Mouse (Mus musculus): Measurements from ENCODE around the gene Adamtsl2. TPM values are rescaled to one million over a fixed set of nuclear protein-coding genes. Genes with fewer than 3 reads are reported as not detected.

Gene Adamtsl2
- total RNA-seq, 1 experiment = 0.36 TPM

DNA sequence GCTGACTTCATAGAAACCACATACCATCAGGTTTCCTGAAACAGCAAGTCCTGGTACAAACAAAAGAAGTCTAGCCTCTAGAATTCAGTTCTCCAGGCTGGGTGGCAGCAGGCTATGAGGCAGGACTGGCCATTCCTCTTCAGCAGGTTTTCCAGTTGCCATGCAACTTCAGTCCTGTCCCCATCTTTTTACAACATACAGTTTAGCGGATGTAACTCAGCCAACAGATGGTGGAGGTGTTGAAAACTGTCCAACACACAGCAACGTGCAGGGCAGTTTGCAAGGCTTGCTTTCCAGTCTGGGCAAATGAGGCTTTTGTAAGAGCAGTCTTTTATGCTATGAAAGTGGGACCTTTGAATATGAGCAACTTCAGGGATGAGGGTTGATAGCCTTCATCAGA is 65.8 kb downstream of the Adamtsl2 start:
- no peaks in the 10 kb centered on the region for H3K9me3 ChIP-seq (ENCODE audit: control insufficient read depth, insufficient read depth, low read depth, low read length)
- no peaks in the 10 kb centered on the region for H3K36me3 ChIP-seq (ENCODE audit: control insufficient read depth, insufficient read depth, low read length, poor library complexity, severe bottlenecking)
- no peak overlapping the region for H3K4me3 ChIP-seq (ENCODE audit: insufficient read depth in 1 of 2, low read depth in 1 of 2, low read length in 2 of 2, poor library complexity in 1 of 2, severe bottlenecking in 1 of 2)
- peaks cover 0 to 2% of the 10 kb centered on the region in 2 experiments; a peak in 1 of 4 replicates for H3K4me1 ChIP-seq (ENCODE audit: control insufficient read depth in 2 of 2, insufficient read depth in 2 of 2, low read length in 2 of 2, poor library complexity in 1 of 2)
- no peak overlapping the region for H3K9ac ChIP-seq (ENCODE audit: insufficient read depth, low read depth, low read length, poor library complexity, severe bottlenecking)
- TF ChIP-seq MAFK (IDR thresholded peaks at IDR 0.05; ENCODE audit: insufficient read depth, low read depth, low read length) (no peak), ZNF384 (IDR thresholded peaks at IDR 0.05; ENCODE audit: low read depth, low read length) (no peak), HCFC1 (IDR thresholded peaks at IDR 0.05; ENCODE audit: borderline replicate concordance, insufficient read depth, low read length) (no peak), CHD2 (IDR thresholded peaks at IDR 0.05; ENCODE audit: low read depth, low read length) (no peak), ZC3H11A (IDR thresholded peaks at IDR 0.05; ENCODE audit: borderline replicate concordance, low read depth, low read length) (no peak)
- DNase-seq (ENCODE audit: low read depth, low spot score) = no peak
- in situ Hi-C loops (cut with MboI; ENCODE audit: low sequenced_read_pairs in 2 of 2, unreplicated experiment in 2 of 2) = no loop called here
- no peak overlapping the region for H3K27ac ChIP-seq (ENCODE audit: insufficient read depth, low read depth, low read length, poor library complexity, severe bottlenecking)

DNA sequence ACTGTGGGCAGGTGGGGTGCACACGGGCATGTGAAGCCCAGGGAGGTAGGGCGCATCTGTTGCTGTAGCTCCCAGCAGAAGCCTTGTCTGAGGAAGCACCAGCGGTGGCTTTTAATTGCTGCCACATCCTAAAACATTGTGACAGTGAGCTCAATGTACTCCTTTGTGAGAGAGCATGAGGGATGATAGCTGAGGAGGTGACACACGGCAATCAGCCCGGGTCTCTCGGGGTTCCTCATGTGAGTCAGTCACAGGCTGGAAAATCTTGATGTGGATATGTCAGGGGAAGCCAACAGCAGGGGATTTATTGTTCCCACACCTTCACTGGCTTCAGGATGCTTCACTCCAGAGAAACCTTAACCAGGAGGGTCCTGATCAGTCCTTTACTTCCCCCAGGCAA is 67.7 kb downstream of the Adamtsl2 start:
- no peak overlapping the region for H3K4me3 ChIP-seq (ENCODE audit: insufficient read depth in 1 of 2, low read depth in 1 of 2, low read length in 2 of 2, poor library complexity in 1 of 2, severe bottlenecking in 1 of 2)
- H3K9ac ChIP-seq (ENCODE audit: insufficient read depth, low read depth, low read length, poor library complexity, severe bottlenecking) = no peak overlapping the region
- no peaks in the 10 kb centered on the region for H3K9me3 ChIP-seq (ENCODE audit: control insufficient read depth, insufficient read depth, low read depth, low read length)
- H3K27ac ChIP-seq (ENCODE audit: insufficient read depth, low read depth, low read length, poor library complexity, severe bottlenecking) = no peak overlapping the region
- TF ChIP-seq MAFK (IDR thresholded peaks at IDR 0.05; ENCODE audit: insufficient read depth, low read depth, low read length) = no peak
- no peak for TF ChIP-seq ZNF384 (IDR thresholded peaks at IDR 0.05; ENCODE audit: low read depth, low read length)
- no peak for TF ChIP-seq HCFC1 (IDR thresholded peaks at IDR 0.05; ENCODE audit: borderline replicate concordance, insufficient read depth, low read length)
- no peak for TF ChIP-seq CHD2 (IDR thresholded peaks at IDR 0.05; ENCODE audit: low read depth, low read length)
- TF ChIP-seq ZC3H11A (IDR thresholded peaks at IDR 0.05; ENCODE audit: borderline replicate concordance, low read depth, low read length) = no peak
- peaks cover 0 to under 1% of the 10 kb centered on the region in 2 experiments; a peak in 1 of 4 replicates for H3K4me1 ChIP-seq (ENCODE audit: control insufficient read depth in 2 of 2, insufficient read depth in 2 of 2, low read length in 2 of 2, poor library complexity in 1 of 2)
- in situ Hi-C loops (cut with MboI; ENCODE audit: low sequenced_read_pairs in 2 of 2, unreplicated experiment in 2 of 2) = no loop called here
- DNase-seq (ENCODE audit: low read depth, low spot score) = no peak
- H3K36me3 ChIP-seq (ENCODE audit: control insufficient read depth, insufficient read depth, low read length, poor library complexity, severe bottlenecking) = no peaks in the 10 kb centered on the region

DNA sequence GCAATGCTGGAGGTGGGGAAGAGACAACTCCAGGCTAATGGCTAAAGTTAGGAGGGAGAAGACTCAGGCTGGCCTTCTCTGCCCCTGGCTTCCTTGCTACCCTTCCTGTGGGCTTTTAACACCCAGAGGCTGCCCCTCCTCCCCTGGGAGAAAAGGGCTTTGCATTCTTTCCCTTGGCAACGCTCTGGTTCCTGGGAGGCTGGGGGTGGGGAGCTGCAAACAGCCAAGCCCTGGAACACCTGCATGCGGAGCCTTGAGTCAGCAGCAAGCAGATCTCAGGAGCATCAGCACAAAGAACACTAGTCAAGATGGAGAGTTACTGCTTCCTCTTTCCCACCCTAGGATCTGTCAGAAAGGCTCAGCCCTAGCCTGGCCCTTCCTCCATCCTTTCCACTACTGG is 70.3 kb downstream of the Adamtsl2 start:
- H3K27ac ChIP-seq (ENCODE audit: insufficient read depth, low read depth, low read length, poor library complexity, severe bottlenecking) = no peak overlapping the region
- DNase-seq (ENCODE audit: low read depth, low spot score) = no peak

DNA sequence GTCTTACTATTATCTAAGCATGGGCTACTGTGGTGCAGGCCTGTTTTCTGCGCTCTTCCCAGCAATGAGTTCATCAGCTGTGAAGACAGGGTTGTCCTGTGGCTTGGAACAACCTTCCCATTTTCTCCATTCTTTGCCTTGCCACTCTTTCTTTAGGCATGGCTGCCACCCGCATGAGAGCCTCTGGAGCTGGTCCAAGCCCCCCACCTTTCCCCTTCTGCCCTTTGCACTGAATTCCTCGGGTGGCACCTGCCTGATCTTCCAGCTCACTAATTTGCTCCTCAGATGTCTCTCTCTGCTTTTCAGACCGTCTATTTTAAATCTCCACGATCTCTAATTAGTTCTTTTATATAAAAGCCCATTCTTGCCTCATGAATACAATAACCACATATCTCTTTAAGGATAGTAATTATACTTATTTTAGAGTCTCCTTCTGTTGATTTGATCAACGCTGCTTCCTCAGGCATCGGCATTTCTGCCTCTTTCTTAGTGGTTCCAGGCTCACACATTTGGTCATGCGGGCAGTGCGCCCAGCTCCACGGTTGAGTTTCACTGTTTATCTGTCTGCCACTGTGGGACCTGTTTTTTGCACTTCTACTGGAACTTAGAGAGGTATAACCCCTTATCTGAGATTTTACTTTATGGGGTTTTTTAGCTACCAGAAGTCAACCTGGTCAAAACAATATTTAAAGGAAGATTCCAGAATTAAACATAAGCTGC is 75.4 kb downstream of the Adamtsl2 start:
- no peaks in the 10 kb centered on the region for H3K36me3 ChIP-seq (ENCODE audit: control insufficient read depth, insufficient read depth, low read length, poor library complexity, severe bottlenecking)
- H3K9me3 ChIP-seq (ENCODE audit: control insufficient read depth, insufficient read depth, low read depth, low read length) = no peaks in the 10 kb centered on the region
- in situ Hi-C loops (cut with MboI; ENCODE audit: low sequenced_read_pairs in 2 of 2, unreplicated experiment in 2 of 2) = no loop called here
- no peak for DNase-seq (ENCODE audit: low read depth, low spot score)
- no peak overlapping the region for H3K4me3 ChIP-seq (ENCODE audit: insufficient read depth in 1 of 2, low read depth in 1 of 2, low read length in 2 of 2, poor library complexity in 1 of 2, severe bottlenecking in 1 of 2)
- H3K4me1 ChIP-seq (ENCODE audit: control insufficient read depth in 2 of 2, insufficient read depth in 2 of 2, low read length in 2 of 2, poor library complexity in 1 of 2) = peaks cover 0 to 4% of the 10 kb centered on the region in 2 experiments; a peak in 1 of 4 replicates
- no peak overlapping the region for H3K27ac ChIP-seq (ENCODE audit: insufficient read depth, low read depth, low read length, poor library complexity, severe bottlenecking)
- no peak for TF ChIP-seq ZNF384 (IDR thresholded peaks at IDR 0.05; ENCODE audit: low read depth, low read length)
- TF ChIP-seq HCFC1 (IDR thresholded peaks at IDR 0.05; ENCODE audit: borderline replicate concordance, insufficient read depth, low read length) = no peak
- TF ChIP-seq CHD2 (IDR thresholded peaks at IDR 0.05; ENCODE audit: low read depth, low read length) = no peak
- TF ChIP-seq MAFK (IDR thresholded peaks at IDR 0.05; ENCODE audit: insufficient read depth, low read depth, low read length) = no peak
- no peak for TF ChIP-seq ZC3H11A (IDR thresholded peaks at IDR 0.05; ENCODE audit: borderline replicate concordance, low read depth, low read length)
- H3K9ac ChIP-seq (ENCODE audit: insufficient read depth, low read depth, low read length, poor library complexity, severe bottlenecking) = no peak overlapping the region

More for the DNA sequence above, 70.3 kb downstream of the Adamtsl2 start:
- H3K36me3 ChIP-seq (ENCODE audit: control insufficient read depth, insufficient read depth, low read length, poor library complexity, severe bottlenecking) = no peaks in the 10 kb centered on the region
- no peak overlapping the region for H3K9ac ChIP-seq (ENCODE audit: insufficient read depth, low read depth, low read length, poor library complexity, severe bottlenecking)
- H3K9me3 ChIP-seq (ENCODE audit: control insufficient read depth, insufficient read depth, low read depth, low read length) = no peaks in the 10 kb centered on the region
- TF ChIP-seq HCFC1 (IDR thresholded peaks at IDR 0.05; ENCODE audit: borderline replicate concordance, insufficient read depth, low read length) (no peak), ZNF384 (IDR thresholded peaks at IDR 0.05; ENCODE audit: low read depth, low read length) (no peak)
- no peaks in the 10 kb centered on the region for H3K4me1 ChIP-seq (ENCODE audit: control insufficient read depth in 2 of 2, insufficient read depth in 2 of 2, low read length in 2 of 2, poor library complexity in 1 of 2)
- in situ Hi-C loops (cut with MboI; ENCODE audit: low sequenced_read_pairs in 2 of 2, unreplicated experiment in 2 of 2) = no loop called here
- H3K4me3 ChIP-seq (ENCODE audit: insufficient read depth in 1 of 2, low read depth in 1 of 2, low read length in 2 of 2, poor library complexity in 1 of 2, severe bottlenecking in 1 of 2) = no peak overlapping the region
